Mouse (Mus musculus) CH12.LX (cell line): ENCODE measurements at regions not wholly inside any gene's neighbourhood (a gene's known extent, or its start where the extent isn't known, plus 50 kb on each side); places are given as distances from the start of the nearest gene placed in this dataset.

Source experiments
- DNase-seq: peaks from one replicate; pipeline ENCODE4 v3.0.0-alpha.2; 2013; ENCODE audit errors: extremely low read depth
- H3K27ac ChIP-seq: 2 replicates; pipeline ENCODE4 v1.5.1; 2012; ENCODE audit warnings: low read depth, mild to moderate bottlenecking, control low read depth, moderate library complexity; ENCODE audit not compliant: insufficient read depth
- H3K27me3 ChIP-seq: replicated peaks from 2 replicates; pipeline ENCODE3; 2012; ENCODE audit warnings: inconsistent platforms
- H3K36me3 ChIP-seq, 2 experiments: replicated peaks in 1 of 2; 2 replicates each; pipeline versions ENCODE3 to v1.6.1; 2012; ENCODE audit warnings: inconsistent platforms in 1 of 2, low read length in 1 of 2, mild to moderate bottlenecking in 1 of 2, mixed read lengths in 1 of 2, moderate library complexity in 1 of 2; ENCODE audit not compliant: control insufficient read depth in 1 of 2, insufficient read depth in 1 of 2
- H3K4me1 ChIP-seq, 2 experiments: 2 replicates each; pipeline ENCODE4 v1.6.1; 2012; ENCODE audit warnings: inconsistent platforms in 1 of 2, moderate library complexity in 1 of 2; ENCODE audit not compliant: insufficient read depth in 2 of 2, control insufficient read depth in 1 of 2
- H3K4me2 ChIP-seq: 2 replicates; pipeline ENCODE4 v1.6.1; 2012; ENCODE audit warnings: low read depth, mild to moderate bottlenecking, control low read depth; ENCODE audit not compliant: poor library complexity, insufficient read depth, severe bottlenecking
- H3K4me3 ChIP-seq, 3 experiments: fragments of 150-350 bp in 1 of 3; sonication (generic) in 1 of 3; replicated peaks in 1 of 3; 2 replicates each; pipeline versions ENCODE3 to v1.5.1; 2011 to 2012; ENCODE audit warnings: low read depth in 2 of 3, low read length in 2 of 3, mild to moderate bottlenecking in 2 of 3, moderate library complexity in 2 of 3, control low read depth in 1 of 3, improper control_type of control experiment in 1 of 3, inconsistent platforms in 1 of 3, mixed read lengths in 1 of 3; ENCODE audit not compliant: poor library complexity in 1 of 3
- H3K79me2 ChIP-seq: replicated peaks from 2 replicates; pipeline ENCODE4 v1.6.1; 2012; ENCODE audit warnings: mild to moderate bottlenecking, moderate library complexity; ENCODE audit not compliant: control insufficient read depth, poor library complexity, insufficient read depth, severe bottlenecking; ENCODE audit errors: extremely low read depth
- H3K9ac ChIP-seq: 2 replicates; pipeline ENCODE4 v1.6.1; 2012; ENCODE audit warnings: low read depth, mild to moderate bottlenecking, control low read depth, moderate library complexity; ENCODE audit not compliant: insufficient read depth
- H3K9me3 ChIP-seq: replicated peaks from 2 replicates; pipeline ENCODE3; 2012; ENCODE audit warnings: low read length, inconsistent platforms, mixed read lengths
- CHD2 ChIP-seq: IDR thresholded peaks from 2 replicates; pipeline ENCODE4 v1.6.1; 2011; ENCODE audit warnings: low read length, improper control_type of control experiment
- CTCF ChIP-seq, 2 experiments: IDR thresholded peaks in 1 of 2; conservative IDR thresholded peaks in 1 of 2; 2 replicates each; pipeline ENCODE4 v1.5.1; 2011 to 2012; ENCODE audit warnings: low read depth in 2 of 2, low read length in 2 of 2, improper control_type of control experiment in 1 of 2, inconsistent platforms in 1 of 2, mild to moderate bottlenecking in 1 of 2, moderate library complexity in 1 of 2
- ELF1 ChIP-seq: IDR thresholded peaks from 2 replicates; pipeline ENCODE4 v1.6.1; 2014; ENCODE audit warnings: low read depth, mild to moderate bottlenecking, inconsistent platforms, low read length, improper control_type of control experiment
- HCFC1 ChIP-seq: IDR thresholded peaks from 2 replicates; pipeline ENCODE4 v1.6.1; 2012; ENCODE audit warnings: low read depth, mild to moderate bottlenecking, inconsistent platforms, low read length, improper control_type of control experiment
- IRF4 ChIP-seq: IDR thresholded peaks from 2 replicates; pipeline ENCODE4 v1.6.1; 2014; ENCODE audit warnings: low read depth, mild to moderate bottlenecking, inconsistent platforms, low read length, improper control_type of control experiment
- MAFK ChIP-seq: IDR thresholded peaks from 2 replicates; pipeline ENCODE4 v1.6.1; 2011; ENCODE audit warnings: low read length, improper control_type of control experiment; ENCODE audit not compliant: insufficient replicate concordance
- MAZ ChIP-seq: IDR thresholded peaks from 2 replicates; pipeline ENCODE4 v1.6.1; 2012; ENCODE audit warnings: low read depth, mild to moderate bottlenecking, inconsistent platforms, low read length, improper control_type of control experiment, moderate library complexity
- MYC ChIP-seq: IDR thresholded peaks from 2 replicates; pipeline ENCODE4 v1.6.1; 2011; ENCODE audit warnings: low read depth, mild to moderate bottlenecking, improper control_type of control experiment, low read length
- NRF1 ChIP-seq: IDR thresholded peaks from 2 replicates; pipeline ENCODE4 v1.6.1; 2014; ENCODE audit warnings: low read depth, mild to moderate bottlenecking, inconsistent platforms, low read length, improper control_type of control experiment, moderate library complexity
- POLR2AphosphoS2 ChIP-seq: IDR thresholded peaks from 2 replicates; pipeline ENCODE4 v1.6.1; 2011; ENCODE audit warnings: low read depth, low read length, improper control_type of control experiment
- RAD21 ChIP-seq: IDR thresholded peaks from 2 replicates; pipeline ENCODE4 v1.6.1; 2011; ENCODE audit warnings: low read depth, mild to moderate bottlenecking, low read length, improper control_type of control experiment, moderate library complexity
- SMC3 ChIP-seq: IDR thresholded peaks from 2 replicates; pipeline ENCODE4 v1.6.1; 2011; ENCODE audit warnings: low read depth, low read length, improper control_type of control experiment
- TCF12 ChIP-seq: IDR thresholded peaks from 2 replicates; pipeline ENCODE4 v1.6.1; 2014; ENCODE audit warnings: low read depth, mild to moderate bottlenecking, inconsistent platforms, low read length, improper control_type of control experiment
- USF1 ChIP-seq: IDR thresholded peaks from 2 replicates; pipeline ENCODE4 v1.6.1; 2014; ENCODE audit warnings: low read depth, mild to moderate bottlenecking, inconsistent platforms, low read length, improper control_type of control experiment
- ZMIZ1 ChIP-seq: IDR thresholded peaks from 2 replicates; pipeline ENCODE4 v1.6.1; 2012; ENCODE audit warnings: low read depth, mild to moderate bottlenecking, inconsistent platforms, low read length, improper control_type of control experiment
- dilution Hi-C: fragments of 300-500 bp; cut with MboI; formaldehyde crosslinking; loops from 2 replicates; pipeline ENCODE4 v1.14.3; 2020; ENCODE audit warnings: low sequenced_read_pairs; ENCODE audit not compliant: extremely low pct_unique_long_range_greater_than_20kb, extremely low pct_ligation_motif_present
- in situ Hi-C: fragments of 300-500 bp; cut with MboI; formaldehyde crosslinking; loops from 3 replicates; pipeline ENCODE4 v1.14.3; 2019; ENCODE audit warnings: low sequenced_read_pairs, low pct_ligation_motif_present, low pct_unique_long_range_greater_than_20kb, mixed read lengths

DNA sequence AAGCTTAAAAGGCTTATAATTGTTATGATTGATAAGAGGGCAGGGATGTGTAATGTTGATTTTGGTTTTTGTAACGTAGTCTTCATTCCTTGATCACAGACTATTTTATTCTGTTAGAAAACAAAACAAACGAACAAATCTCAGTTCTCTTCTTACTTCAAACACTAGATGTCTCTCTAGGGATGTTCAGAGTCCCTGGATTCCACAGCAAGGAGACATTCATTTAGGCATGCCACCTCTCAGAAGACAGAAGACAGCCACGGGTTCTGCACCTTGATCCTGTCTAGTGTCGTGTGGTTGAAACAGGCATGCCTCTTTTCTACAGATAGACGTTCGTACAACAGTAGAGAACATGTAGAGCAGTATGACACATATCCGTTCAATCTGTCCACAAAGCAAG, 74.7 kb downstream of the Gm13691 start:
- in situ Hi-C loops (no loop called here), dilution Hi-C loops (no loop called here)
- Histone ChIP-seq H3K4me2 (no peak overlapping the region), H3K79me2 (no peaks in the 10 kb centered on the region), H3K27me3 (no peaks in the 10 kb centered on the region), H3K4me1 (peaks cover 2 to 15% of the 10 kb centered on the region in 2 experiments; a peak in 2 of 4 replicates), H3K27ac (no peak overlapping the region), H3K9ac (no peak overlapping the region), H3K9me3 (no peaks in the 10 kb centered on the region), H3K4me3 (no peak overlapping the region), H3K36me3 (no peaks in the 10 kb centered on the region)
- TF ChIP-seq TCF12 (no peak), ELF1 (no peak), CTCF (conservative IDR thresholded peaks at IDR 0.05 in 1 of 2, IDR thresholded peaks at IDR 0.05 in 1 of 2; ENCODE audit: low read depth in 2 of 2, low read length in 2 of 2) (peak in 1 of 2 experiments; percentile 49; a peak in 2 of 4 replicates), MYC (no peak), SMC3 (peak; percentile 30), RAD21 (peak; percentile 56)
- no peak for DNase-seq

- in situ Hi-C loops (no loop called here), dilution Hi-C loops (no loop called here)
- Histone ChIP-seq H3K27me3 (no peaks in the 10 kb centered on the region), H3K9me3 (no peaks in the 10 kb centered on the region), H3K4me1 (peaks cover 2 to 15% of the 10 kb centered on the region in 2 experiments; a peak in 2 of 4 replicates), H3K4me3 (no peak overlapping the region), H3K36me3 (no peaks in the 10 kb centered on the region), H3K4me2 (no peak overlapping the region), H3K79me2 (no peaks in the 10 kb centered on the region), H3K27ac (no peak overlapping the region), H3K9ac (no peak overlapping the region)
- no peak for DNase-seq
- TF ChIP-seq POLR2AphosphoS2 (no peak), USF1 (no peak), IRF4 (no peak), ELF1 (no peak), NRF1 (no peak), MAZ (no peak), CHD2 (no peak), MAFK (no peak)
These were observed 75.4 kb downstream of the Gm13691 start for GRCm38 (mm10) chr2:84065749-84066148.

DNA sequence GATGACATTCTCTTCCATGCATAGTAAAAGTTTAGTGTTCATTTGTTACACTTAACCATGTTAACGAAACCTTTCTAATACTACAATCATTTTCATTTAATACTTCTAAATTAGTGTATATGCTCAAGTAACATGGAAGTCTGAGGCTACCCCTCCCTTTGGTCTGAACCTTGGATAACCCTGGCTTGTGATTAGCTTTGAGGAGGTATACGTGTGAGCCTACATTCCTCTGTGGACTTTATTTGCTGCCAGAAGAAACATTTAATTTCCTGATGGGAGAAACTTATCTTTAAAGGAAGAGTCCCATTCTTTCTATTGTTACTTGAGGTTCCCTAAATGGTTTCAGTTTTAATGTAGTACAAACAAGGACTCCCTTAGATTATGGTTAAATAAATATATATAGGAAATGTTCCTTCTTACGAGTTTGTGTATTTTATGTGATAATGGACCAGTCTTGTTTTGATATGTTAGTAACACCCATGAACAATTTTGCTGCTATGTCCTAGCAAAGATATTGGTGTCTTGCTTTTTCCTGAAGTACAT, 75.9 kb downstream of the Gm13691 start:
- Histone ChIP-seq H3K4me2 (no peak overlapping the region), H3K9ac (no peak overlapping the region), H3K36me3 (no peaks in the 10 kb centered on the region), H3K4me1 (peaks cover 2 to 15% of the 10 kb centered on the region in 2 experiments; a peak in 2 of 4 replicates), H3K4me3 (no peak overlapping the region), H3K27me3 (no peaks in the 10 kb centered on the region), H3K9me3 (no peaks in the 10 kb centered on the region), H3K79me2 (no peaks in the 10 kb centered on the region), H3K27ac (no peak overlapping the region)
- dilution Hi-C loops (no loop called here), in situ Hi-C loops (no loop called here)
- no peak for TF ChIP-seq ZMIZ1
- TF ChIP-seq IRF4, result no peak
- TF ChIP-seq HCFC1, result no peak
- no peak for DNase-seq
